Mouse (Mus musculus) lung, adult 2 months (tissue): ENCODE data around the gene Lsm4. TPM values are rescaled to one million over a fixed set of nuclear protein-coding genes. Genes with fewer than 3 reads are reported as not detected.

Experiments used
- DNase-seq: peaks from one replicate; pipeline ENCODE4 v3.0.0; 2022
- H3K4me1 ChIP-seq: fragments of 200-500 bp; 2 replicates; pipeline ENCODE4 v1.6.1; 2011; ENCODE audit warnings: low read length; ENCODE audit not compliant: control insufficient read depth, insufficient read depth
- H3K4me3 ChIP-seq: fragments of 200-500 bp; replicated peaks from 2 replicates; pipeline ENCODE3; 2011; ENCODE audit warnings: low read depth, mild to moderate bottlenecking, control low read depth, low read length; ENCODE audit errors: extremely low read depth
- CTCF ChIP-seq: fragments of 200-500 bp; IDR thresholded peaks from 2 replicates; pipeline ENCODE4 v1.5.1; 2011; ENCODE audit warnings: mild to moderate bottlenecking, low read length, control low read depth; ENCODE audit not compliant: insufficient read depth
- POLR2A ChIP-seq: fragments of 200-500 bp; IDR thresholded peaks from 2 replicates; pipeline ENCODE4 v1.6.1; 2011; ENCODE audit warnings: low read depth, mild to moderate bottlenecking, control low read depth, low read length, borderline replicate concordance; ENCODE audit errors: extremely low read depth
- WGBS: fragments of 180-500 bp; shearing (Covaris S2); methylation state at CpG from one replicate; pipeline ENCODE4 v1.1.7; 2018; 5-methylcytosine and 5-hydroxymethylcytosine counted together
- polyA plus RNA-seq: library from polyadenylated mRNA; depleted of rRNA; stranded (reverse); fragments of >200 nt; gene quantifications from 2 replicates; pipeline ENCODE4 v1.2.3, GENCODE M21; 2012; rRNA removed

Lsm4 gene
- polyA plus RNA-seq = 75.2 and 76.3 TPM in 2 replicates

DNA sequence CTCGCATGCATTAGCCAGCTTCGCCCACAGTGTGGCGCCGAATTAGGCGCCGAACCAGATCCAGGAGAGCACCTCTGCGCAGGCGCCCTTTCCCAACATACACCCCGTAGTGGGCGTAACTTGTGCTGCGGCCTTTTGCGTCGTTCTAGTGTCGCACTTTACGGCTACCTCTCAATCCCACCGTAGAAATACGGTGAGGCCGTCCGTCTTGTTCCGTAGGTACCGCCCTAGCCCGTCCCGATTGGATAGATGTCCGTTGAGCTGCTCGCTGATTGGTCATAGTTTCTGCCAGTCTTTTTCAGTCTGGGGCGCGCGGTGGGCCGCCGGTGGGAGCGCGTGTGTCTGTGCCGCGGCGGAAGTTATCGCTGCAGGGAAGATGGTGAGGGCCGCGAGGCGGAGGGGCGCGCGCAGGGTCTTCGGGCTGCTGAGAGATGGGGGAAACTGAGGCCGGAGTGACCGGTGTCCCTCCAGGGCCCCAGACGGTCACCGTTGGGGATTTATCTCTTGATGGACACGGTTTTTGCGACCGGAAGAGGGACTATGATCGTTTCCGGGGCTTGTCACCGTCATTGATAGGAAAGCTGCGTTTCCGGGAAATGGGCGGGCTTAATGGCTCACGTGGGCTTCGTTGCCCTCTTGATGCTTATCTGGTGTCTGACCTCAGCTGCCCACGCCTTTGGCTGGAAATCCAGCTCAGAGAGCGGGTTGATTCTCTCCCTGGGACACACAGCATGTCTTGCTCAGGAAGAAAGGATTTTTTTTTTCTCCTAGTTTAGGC, at the start of gene Lsm4:
Gene Lsm4 (plus strand): TSS at position 170 of the 778 bp plus-strand sequence.
- WGBS = under 1% methylated on average over 60 of the region's 60 CpGs
- TF ChIP-seq CTCF (peak; percentile 87), POLR2A (peak; percentile 90; the same call in 1 of the 2 replicates)
- peak within 1 kb of the TSS; percentile 78 for H3K4me3 ChIP-seq
- peaks cover 19% of the 10 kb centered on the region for H3K4me1 ChIP-seq
- peak; percentile 99 for DNase-seq

- 5% methylated on average over 5 of the region's 5 CpGs for WGBS
- TF ChIP-seq POLR2A (no peak), CTCF (peak; percentile 64)
- no peak for DNase-seq
These were observed 47.9 kb upstream of the Lsm4 start for GRCm38 (mm10) chr8:70625104-70625503.

DNA sequence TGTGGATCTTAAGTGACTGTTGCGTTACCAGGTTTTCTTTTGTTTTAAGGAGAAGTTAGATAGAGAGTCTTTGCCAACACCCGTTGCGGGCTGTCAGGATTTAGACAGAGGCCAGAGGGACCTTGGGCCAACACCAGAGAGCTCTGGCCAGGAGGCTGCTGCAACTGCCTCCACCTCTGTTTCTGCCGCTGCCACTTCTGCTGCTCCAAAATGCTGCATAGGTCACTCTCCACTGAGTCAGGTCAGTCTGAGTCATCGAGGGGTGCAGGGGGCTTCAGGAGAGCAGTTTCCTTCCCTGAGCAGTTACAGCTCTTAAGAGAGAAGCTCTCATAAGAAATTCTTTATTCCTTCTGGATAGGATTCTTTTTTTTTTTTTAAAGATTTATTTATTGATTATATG, 46.0 kb upstream of the Lsm4 start:
- no peak for DNase-seq
- TF ChIP-seq POLR2A (no peak), CTCF (no peak)
- peaks cover 5% of the 10 kb centered on the region for H3K4me1 ChIP-seq
- 70% methylated on average over 5 of the region's 5 CpGs for WGBS
- H3K4me3 ChIP-seq = no peak overlapping the region

More at GRCm38 (mm10) chr8:70625104-70625503, 47.9 kb upstream of the Lsm4 start:
- H3K4me1 ChIP-seq = peaks cover 2% of the 10 kb centered on the region
- no peak overlapping the region for H3K4me3 ChIP-seq

DNA sequence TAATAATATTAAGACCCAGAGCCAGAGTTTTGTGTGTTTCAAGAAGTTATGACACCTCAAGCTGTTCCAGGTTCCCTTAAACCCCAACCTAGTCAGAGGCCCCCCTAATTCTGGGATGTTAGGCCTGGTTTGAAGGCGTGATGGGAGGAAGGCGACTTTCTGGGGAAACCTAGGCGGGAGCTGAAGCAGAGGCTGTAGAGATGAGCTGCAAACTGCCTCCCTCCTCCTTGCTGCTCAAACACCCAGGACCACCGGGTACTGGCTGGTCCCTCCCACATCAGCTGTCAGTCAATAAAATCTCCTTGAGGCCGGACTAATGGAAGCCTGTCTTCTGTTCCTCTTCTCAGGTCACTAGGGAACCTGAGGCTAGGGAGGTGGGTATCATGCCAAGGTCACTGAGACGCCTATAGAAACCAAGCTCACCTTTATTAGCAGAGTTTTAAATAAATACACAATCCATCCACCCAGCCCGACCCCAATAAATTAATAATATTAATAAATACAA, 44.0 kb upstream of the Lsm4 start:
- TF ChIP-seq CTCF (no peak), POLR2A (no peak)
- Histone ChIP-seq H3K4me3 (no peak overlapping the region), H3K4me1 (peaks cover 7% of the 10 kb centered on the region)
- no peak for DNase-seq
- 57% methylated on average over 7 of the region's 7 CpGs for WGBS

GRCm38 (mm10) chr8:70629574-70630531, 43.2 kb upstream of the Lsm4 start:
- 2% methylated on average over 60 of the region's 60 CpGs for WGBS
- peak; percentile 90 for DNase-seq
- H3K4me1 ChIP-seq = peaks cover 12% of the 10 kb centered on the region
- peak overlapping the region; percentile 66 for H3K4me3 ChIP-seq
- TF ChIP-seq CTCF (peak; percentile 90), POLR2A (peak; percentile 28; the same call in 1 of the 2 replicates)

DNA sequence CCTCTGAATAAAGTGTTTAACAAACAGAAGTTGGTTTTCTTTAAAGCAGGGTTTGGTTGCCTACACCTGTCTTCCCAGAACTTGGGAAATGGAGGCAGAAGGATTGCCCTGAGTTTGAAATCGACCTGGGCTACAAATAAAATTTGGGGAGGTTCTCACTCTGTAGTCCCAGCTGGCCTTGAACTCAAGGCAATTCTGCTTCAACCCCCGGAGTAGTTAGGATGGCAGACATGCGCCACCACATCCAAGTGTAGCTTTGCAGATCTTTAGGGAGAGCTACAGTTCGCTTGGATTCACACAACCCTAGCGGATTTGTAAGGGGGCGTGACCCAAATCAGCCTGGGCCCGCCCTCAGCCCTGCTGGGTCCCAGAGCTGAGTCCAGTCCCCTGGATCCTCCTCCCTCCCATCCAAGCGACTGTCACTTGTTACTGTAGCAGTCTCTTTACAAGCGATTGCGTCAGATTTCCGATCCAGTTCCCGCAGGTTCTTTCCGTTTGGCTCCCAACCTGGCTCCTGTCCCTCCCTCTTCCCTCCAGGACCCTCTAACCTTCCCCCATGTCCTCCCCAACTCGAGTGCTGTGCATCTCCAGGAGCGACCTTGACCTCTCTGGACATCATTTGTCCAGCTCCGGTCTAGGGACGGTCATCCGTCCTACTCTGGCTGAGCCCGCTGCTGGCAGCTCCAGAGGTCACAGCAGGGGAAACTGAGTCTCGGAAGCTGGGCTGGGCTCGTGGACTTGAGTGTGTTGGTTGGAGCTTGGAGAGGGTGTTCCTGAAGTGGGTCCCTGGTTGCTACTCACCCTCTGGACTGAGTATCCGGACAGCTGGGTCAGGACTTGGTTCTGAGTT, 42.3 kb upstream of the Lsm4 start:
- Histone ChIP-seq H3K4me1 (peaks cover 12% of the 10 kb centered on the region), H3K4me3 (peak overlapping the region; percentile 1)
- no peak for TF ChIP-seq POLR2A
- no peak for TF ChIP-seq CTCF
- WGBS = 17% methylated on average over 22 of the region's 22 CpGs
- DNase-seq = no peak

GRCm38 (mm10) chr8:70631436-70631835, 41.6 kb upstream of the Lsm4 start:
- 14% methylated on average over 24 of the region's 24 CpGs for WGBS
- DNase-seq = no peak
- peaks cover 12% of the 10 kb centered on the region for H3K4me1 ChIP-seq
- peak; percentile 52; the same call in 1 of the 2 replicates for TF ChIP-seq POLR2A
- TF ChIP-seq CTCF = no peak
- no peak overlapping the region for H3K4me3 ChIP-seq

DNA sequence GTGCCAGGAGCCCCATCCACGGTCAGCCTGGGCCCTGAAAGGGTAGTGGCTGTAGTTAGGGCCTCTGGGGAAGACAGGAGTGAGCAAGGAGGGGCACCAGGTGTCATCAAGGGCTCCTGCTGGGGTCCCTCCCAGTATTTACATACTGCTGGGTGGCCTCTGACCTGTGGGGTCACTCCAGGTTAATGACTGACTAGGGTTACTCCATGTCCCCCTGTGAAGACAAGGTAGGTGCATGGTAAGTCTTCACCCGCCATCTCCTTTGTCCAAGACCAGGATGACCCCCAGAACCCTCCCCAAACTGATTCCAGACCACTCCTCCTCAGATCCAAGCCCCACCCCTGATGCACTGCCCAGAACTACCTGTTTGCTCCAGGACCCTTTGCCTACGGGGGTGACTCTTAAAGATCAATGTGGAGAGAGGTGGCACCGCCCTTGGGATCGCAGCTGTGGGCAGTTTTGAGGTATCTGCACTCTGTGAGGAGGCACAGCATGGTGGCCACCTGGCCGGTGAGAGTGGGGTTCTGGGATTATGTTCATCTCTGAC, 40.6 kb upstream of the Lsm4 start, which contains the start of gene Gdf15:
Gene Gdf15 (minus strand): TSS at position 111 of the 547 bp plus-strand sequence.
- Histone ChIP-seq H3K4me1 (peaks cover 12% of the 10 kb centered on the region), H3K4me3 (no peak within 1 kb of the TSS)
- TF ChIP-seq CTCF (no peak), POLR2A (no peak)
- DNase-seq = no peak
- 86% methylated on average over 6 of the region's 6 CpGs for WGBS
